Mouse (Mus musculus) T-cell, adult 2 months (primary cell): ENCODE results near the gene Btf3l4.
A peak's percentile ranks its signal among the peaks of the same experiment; 100 is the strongest.

ENCODE experiments used
- DNase-seq: peaks from one replicate; pipeline ENCODE4 v3.0.0; 2022; ENCODE audit warnings: low spot score

The Btf3l4 gene

DNA sequence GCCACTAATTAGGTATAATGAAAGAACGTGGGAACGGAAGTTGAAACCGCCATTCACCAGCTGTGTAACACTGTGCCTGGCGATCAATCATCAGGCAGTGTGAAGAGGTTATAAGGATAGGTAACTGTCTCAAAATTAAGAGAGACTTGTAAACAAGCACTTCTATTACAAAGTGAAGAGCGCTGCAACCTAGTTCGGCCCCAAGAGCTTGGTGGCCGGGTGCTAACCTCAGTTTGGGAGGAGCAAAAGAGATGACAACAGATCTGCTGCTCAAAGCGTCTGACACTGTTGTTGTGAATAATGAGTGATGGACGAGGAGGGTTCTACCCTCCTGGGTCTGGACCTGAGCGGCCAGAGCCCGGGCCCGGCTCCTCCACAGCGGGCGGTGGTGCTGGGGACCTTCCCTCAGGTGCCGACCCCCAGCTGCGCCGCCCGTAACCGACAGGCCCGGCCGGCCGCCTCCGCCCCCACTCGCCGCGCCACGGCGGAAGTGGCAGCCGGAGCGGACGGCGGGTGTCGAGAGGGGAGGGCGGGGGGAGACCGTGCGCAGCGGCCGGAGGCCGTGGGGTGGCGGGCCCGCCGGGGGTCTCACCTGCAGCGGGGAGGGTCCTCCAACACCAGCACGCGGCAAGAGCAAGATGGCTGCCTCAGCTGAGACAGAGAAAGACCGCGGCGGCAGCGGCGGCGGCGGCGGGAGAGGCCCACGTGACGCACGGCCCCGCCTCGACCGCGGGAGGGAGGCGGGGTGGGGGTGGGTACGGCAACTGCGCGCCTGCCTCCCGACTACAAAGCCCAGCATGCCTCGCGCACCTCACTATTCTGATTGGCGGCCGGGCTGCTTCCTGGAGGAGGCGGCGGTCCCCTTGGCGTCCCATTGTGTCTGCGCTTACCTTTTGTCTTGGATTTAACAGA is at the start of gene Btf3l4:
Gene Btf3l4 (minus strand): TSS at position 699 of the 912 bp plus-strand sequence.
- DNase-seq: peak; percentile 92

DNA sequence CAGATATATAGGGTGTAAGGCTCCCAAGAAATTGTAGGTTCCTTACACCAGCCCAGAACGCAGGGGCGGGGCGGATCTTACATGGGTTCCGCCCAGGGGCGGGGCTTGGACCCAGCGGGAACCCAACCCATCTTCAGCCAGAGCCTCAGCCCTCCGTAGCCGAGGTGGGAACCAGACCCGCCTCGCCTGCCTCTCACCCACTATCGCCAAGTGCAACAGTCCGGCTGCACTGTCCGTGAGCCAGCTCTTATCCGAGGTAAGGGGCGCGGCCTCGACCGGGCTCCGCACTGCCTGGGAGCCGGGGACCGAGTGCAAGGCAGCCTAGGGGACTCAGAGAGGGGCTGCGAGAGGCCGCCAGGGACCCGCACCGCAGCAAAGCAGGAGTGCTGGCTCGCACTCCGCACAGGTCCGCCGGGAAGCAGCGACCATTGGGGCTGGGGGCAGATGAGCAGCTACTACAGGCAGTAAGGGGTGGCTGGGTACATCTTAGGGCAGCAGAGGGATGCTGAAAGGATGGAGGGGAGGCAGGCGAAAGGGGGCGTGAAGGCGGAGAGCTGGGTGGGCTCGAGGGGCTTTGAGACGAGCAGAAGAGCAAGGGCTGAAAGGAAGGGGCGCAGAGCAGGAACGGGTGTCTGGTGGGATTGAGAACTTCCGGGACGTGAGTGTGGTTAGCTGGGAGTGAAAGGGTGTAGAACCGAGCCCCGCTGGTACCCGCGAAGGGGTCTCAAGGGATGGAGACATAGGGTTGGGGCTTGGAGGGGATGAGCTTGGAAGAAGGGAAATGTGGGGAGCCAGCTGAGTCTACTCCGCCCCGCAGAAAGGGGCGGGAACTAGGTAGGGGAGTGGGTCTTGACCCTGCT is 45.8 kb upstream of the Btf3l4 start, which contains the start of gene Rab3b:
Gene Rab3b (plus strand): TSS at position 101 of the 860 bp plus-strand sequence.
- DNase-seq: peak; percentile 30

DNA sequence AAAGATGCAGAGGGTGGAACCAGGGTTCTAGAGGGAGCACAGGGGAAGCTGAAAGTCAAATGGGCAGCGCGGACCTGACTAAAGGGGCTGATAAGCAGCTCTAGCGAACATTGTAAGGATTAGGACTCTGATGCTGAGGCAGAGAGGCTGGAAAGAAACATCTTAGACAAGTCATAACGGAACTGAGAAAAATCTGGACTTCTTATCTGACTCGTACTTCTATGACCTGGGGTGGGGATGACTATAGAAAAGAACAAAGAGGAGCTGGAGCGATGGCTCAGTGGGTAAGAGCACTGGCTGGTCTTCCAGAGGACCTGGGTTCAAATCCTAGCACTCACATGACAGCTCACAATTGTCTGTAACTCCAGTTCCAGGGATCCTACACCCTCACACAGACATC is 44.5 kb upstream of the Btf3l4 start:
- DNase-seq: no peak

DNA sequence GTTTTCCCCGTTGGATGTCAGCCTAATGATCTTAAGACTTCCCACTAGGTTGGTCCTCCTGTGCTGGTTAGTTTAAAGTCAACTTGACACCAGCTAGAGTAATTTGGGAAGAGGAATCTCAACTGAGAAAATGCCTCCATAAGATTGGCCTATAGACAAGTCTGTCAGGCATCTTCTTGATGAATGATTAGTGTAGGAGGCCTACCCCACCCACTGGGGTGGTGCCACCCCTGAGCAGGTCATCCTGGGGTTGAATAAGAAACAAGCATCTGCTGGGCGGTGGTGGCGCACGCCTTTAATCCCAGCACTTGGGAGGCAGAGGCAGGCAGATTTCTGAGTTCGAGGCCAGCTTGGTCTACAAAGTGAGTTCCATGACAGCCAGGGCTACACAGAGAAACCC is 40.3 kb upstream of the Btf3l4 start:
- no peak for DNase-seq

DNA sequence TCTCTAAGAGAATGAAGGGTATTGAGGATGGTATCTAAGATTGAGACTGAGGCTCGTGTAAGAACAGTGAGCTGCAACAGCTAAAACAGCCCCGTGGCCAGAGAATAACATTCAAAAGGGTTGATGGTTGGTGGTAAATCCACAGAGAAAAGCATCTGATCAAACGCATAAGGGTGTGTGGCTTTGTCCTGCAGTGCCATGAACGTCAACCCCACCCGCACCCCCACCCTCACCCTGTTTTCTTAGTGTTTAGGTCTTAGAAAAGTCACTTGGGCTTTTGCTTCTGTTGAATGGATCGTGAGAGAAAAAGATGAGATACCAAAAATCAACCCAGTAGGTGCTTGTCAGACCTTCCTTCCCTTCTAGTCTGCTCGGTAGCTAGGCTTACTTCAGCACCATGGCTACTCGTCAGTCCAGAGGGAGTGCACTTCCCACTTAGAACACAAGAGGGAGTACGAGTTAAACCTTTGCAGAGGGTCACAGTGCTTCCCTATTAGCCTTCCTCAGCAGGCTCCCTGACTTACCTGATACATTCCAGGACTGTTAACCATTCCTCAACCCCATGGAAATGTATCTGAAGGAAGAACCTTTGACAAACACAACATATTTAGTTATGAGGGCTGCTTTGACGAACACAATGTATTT is 36.4 kb upstream of the Btf3l4 start:
- DNase-seq: peak; percentile 58

DNA sequence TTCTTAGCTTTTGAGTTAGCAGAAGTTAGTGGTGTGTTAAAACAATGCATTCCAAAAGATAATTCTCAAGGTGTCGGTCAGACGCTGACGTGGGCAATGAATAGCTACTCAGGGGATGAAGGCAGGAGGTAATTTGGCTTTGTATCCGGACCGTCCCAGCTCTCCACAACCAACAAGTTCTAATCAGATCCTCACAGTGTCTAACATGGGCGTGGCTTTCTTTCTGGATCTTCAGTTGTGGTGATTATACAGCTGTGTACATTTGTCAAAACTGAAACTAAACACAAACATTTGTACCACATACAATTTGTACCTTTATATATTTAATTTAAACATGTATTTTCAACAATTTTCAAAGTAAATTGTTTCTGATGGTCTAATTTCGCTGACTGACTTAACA is 33.4 kb upstream of the Btf3l4 start:
- no peak for DNase-seq

DNA sequence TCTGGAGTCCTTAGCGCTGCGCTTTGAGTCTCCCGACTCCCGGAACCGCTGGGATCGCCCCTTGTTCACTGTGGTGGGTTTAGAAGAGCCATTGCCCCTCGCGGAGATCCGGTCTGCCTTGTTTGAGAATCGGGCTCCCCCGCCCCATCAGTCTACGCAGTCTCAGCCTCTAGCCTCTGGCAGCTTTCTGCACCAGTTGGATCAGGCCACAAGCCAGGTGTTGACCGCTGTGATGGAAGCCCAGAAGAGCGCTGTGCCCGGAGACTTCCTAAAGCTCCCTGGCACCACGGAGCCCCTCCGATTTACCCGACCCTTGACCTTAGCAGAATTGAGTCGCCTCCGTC is 15.1 kb upstream of the Btf3l4 start, which contains the start of gene A730015C16Rik:
Gene A730015C16Rik (minus strand): TSS at position 115 of the 344 bp plus-strand sequence.
- DNase-seq: no peak

DNA sequence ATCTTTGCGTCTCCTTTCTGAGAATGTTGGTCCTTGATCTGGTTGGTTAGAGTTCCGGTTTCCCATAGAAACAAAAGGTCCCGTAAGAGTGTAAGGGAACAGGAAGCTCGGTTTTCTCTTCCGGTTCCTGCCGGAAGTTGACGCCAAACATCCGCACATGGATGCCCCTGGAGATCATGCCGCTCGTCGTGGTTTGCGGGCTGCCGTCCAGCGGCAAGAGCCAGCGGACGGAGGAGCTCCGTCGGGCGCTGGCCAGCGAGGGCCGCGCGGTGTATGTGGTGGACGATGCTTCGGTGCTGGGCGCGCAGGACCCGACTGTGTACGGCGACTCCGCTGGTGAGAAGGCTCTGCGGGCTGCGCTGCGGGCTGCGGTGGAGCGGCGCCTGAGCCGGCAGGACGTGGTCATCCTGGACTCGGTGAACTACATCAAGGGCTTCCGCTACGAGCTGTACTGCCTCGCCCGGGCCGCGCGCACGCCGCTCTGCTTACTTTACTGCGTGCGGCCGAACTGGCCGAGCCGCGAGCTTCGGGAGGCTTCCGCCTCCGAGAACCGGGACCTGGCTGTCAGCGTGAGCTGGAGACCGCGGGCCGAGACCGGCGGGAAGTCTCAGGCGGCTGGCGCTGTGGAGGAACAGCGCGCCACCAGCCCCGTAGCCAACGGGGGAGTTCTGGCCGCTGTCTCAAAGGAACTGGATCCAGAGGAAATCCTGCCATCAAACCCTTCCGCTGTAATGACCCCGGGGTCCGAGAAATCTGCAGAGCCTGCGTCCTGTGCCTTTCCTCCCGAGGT is 14.5 kb upstream of the Btf3l4 start, which contains the start of gene Kti12:
Gene Kti12 (plus strand): TSS at position 71 of the 790 bp plus-strand sequence.
- DNase-seq: peak; percentile 82

DNA sequence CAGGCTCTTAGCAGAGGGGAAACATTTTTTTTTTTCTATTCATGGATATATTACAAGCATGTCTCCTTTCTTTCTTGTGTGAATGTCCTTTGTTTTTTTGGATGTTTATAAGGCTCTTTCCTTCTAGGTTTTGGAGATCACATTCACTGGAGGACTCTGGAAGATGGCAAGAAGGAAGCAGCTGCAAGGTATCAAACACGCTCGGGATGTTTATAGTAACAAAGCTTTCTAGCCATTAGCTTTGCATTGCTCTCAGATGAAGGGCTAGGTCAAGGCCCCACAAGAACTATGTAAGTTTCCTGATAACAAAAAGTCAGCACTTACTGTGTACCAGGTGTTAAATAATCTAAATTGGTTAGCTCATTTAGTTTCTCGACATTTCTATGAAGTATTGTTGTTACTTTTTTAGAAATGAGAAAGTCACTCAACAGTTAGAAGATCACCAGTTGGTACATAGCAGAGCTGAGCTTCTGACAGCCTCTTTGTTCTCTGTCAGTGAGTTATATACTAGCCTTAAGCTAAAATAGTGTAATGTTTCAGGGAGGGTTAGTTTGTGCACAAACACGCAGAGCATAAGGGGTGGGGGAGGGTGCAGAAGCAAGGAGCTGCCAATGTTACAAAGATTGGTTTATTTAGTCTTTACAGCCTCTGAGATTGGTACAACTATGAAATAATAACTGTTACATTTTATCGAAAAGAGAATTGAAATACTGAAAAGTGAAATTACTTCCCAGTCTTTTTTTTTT is 12.6 kb upstream of the Btf3l4 start:
- no peak for DNase-seq

DNA sequence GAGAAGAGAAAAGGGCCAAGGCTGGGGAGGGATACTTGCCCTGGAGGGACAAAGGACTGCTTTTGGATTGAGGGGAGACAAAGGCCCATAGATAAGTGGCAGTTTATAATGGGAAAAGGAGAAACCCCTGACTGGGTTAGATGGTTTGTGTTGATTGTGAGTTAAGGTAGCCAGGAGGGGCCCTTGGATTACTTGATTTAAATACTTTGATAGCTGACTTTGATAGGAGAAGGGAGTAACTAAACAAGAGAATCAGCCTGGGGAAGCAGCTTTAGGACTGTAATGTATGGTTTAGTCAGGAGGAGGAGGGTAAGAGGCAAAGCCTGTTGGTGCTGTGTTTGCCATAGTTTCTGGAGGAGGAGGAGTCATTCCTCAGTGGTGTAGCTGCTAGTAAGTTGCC is 9.9 kb upstream of the Btf3l4 start:
- DNase-seq: no peak

DNA sequence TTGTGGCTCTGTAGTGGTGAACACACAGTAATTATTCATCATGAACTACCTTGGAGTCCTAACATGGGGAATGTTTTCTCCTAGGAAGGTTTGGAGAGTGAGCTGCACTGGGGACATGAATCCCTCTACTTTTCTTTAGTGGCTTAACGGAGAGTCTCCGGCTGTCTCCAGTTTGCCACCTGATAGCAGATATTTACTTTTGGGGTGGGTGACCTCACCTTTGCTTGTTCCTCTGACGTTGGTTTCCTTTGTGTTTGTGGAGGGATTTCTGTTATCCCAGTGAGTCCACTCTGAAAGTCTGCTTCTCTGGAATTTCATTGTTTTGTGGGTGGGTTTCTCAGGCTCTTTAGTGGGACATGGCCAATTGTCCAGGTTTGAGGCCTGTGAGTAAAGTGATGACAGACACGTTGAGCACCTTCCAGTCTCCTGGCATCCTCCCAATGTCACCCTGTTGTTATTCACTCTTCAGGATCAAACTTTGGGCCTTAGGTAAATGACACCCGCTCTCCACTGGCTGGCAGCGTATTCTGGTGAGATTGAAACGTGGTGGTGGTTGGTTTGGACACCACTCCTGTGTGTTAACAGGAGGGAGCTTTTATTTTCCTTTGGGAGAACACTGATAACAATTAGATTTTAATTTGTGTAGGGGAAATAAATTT is 8.6 kb upstream of the Btf3l4 start:
- no peak for DNase-seq

DNA sequence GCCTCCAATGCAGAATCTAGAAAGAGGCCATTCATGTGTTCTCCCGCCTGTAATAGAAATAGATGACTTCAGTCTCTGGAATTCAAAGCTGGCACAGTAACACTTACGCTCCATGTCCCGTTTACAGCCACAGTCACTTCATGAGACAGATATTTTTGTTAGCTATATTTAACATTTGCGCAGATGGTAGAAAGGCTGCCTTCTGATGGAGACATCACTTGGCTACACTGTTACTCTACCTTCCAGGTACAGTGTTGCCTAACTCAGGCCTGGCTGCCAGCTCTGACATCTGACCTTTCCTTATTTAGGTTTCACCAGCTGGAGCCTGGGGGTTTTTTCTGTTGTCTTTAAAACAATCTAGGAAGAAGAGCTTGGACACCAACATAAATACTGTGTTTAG is 4.6 kb upstream of the Btf3l4 start:
- no peak for DNase-seq

DNA sequence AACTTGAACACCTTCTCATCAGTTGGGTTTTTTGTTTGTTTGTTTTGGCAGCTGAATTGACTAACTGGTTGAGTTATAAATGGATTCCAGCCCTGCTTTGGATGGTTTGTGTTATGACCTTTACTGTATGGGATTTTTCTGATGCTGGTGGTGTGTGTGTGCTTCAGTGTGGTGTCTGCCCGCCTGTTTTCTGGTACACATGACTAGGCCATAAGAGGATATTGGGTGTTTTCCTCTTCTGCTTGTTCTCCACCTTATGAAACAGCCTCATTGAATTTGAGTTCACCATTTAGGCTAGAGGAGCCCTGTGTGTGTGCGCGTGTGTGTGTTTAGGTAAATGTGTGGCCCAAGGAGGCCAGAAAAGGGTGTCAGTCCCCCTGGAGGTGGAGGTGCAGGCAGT is 2.1 kb upstream of the Btf3l4 start:
- no peak for DNase-seq

DNA sequence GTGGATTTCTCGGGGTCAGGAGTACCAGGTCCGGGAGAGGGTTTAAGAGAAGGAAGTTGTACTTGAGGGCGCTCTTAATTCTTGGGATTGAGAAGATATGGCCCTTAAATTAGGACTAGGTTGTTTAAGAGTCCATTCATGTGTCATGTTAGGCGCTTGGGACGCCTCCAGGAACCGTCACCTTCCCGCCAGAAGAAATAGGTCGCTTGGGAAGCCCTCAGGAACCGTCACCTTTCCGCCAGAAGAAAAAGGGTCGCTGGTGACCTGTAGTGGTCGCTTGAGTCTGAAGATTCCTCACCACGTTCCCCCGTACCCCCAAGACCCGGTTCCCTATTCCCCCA is 1.5 kb upstream of the Btf3l4 start:
- no peak for DNase-seq

DNA sequence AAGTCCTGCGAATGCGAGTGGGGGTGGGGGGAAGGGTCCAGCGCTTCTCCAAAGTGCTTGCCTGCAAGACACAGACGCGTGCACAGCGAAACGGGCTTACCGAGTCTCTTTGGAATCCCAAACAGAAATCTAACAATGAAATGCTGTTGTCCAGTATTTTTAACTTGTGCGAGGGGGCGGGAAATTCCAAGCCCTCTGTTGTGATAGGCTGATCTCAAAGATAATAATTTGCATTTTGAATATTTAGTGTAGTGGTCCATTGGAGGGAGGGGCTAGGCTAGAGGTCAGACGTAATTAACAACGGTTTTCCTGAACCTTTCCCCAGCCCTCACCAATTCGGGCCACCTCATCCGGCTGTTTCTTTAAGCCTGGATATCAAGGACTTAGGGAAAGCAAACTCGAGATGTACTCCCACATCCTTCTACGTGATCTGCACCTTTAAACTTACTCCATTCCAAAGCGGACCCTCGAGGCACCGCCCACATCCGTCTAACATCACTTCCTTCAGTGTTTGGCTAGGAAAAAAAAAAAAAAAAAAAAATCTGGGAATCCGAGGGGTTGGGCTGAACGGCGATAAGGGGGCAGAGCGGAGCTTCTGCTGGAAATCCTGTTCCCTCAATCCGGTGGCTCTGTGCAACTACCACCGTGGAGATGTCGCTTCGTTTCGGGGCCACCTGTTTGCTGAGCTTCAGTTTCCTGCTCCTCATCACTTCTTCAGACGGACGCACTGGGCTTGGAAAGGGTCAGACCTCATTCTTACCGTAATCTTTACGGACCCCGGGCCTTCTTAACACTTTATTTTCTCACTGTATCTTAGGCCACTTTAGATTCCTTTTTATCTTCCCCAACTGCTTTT is 929 bp upstream of the Btf3l4 start, which contains the start of gene Txndc12:
Gene Txndc12 (plus strand): TSS at position 487 of the 856 bp plus-strand sequence.
- DNase-seq: peak; percentile 62

DNA sequence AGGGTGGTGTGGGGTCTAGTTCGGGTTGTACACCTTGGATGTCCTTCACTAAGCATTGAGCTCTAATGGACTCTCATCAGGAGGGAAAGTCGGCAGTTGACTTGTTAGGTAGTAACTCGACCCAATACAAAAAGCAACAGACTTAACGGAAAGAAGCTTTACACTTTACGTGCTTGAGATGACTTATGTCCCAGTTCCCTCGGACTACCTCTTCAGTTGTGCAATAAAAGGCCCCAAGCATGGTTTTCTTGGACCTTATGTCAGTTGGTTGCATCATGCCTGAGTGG is 357 bp upstream of the Btf3l4 start:
- no peak for DNase-seq

DNA sequence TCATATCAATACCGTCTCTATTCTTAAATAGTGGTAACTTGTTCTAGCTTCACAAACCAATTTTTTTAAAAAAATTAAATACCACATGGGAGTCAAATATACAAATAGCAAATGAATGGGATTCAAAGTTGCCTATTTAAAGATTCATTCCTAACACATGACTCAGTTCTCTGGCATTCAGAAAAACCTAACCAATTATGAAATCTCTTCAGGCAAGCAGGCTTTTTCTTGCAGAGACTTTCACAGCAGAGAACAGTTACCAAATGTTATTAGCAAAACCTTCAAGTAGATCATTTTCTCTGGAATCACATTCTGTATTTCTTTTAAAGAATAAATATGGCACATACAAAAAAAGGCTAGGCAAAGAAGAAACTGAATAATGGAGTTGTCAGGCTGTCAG is 2.7 kb downstream of the Btf3l4 start:
- no peak for DNase-seq

DNA sequence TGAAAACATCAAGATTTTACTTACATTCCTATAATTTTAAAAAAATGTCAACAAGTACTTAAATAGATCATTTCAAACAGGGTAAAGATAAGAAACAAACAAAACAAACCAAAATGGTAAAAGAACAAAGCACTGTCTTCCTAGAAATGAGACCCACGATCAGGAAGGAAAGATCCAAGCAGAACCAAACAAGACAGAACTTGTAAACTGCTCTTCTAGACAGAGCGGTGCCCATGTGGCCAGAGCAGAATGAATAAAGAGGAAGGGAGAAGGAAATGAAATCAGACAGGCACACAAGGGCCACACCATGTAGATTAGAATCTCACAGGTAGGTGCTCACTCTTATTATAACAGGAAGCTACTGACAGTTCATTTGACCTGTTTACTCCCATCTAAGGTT is 6.8 kb downstream of the Btf3l4 start:
- DNase-seq: no peak

DNA sequence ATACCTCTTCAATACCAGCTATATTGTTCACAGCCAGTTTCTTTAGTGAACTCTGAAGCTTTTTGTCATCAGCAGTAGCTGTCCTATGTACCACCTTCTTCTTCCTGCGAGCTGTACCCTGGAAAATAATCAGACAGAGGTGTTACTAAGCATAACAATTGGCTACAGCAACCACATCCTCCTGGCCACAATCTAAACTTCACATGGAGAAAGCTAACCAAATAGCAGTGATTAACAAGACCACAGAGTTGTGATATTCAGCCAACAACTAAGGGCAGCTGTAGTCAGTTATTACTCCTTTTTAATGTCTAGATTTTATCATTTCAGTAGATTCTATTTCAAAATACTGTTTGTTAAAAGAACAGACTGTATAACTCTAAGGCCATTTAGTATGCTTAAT is 7.3 kb downstream of the Btf3l4 start:
- no peak for DNase-seq

DNA sequence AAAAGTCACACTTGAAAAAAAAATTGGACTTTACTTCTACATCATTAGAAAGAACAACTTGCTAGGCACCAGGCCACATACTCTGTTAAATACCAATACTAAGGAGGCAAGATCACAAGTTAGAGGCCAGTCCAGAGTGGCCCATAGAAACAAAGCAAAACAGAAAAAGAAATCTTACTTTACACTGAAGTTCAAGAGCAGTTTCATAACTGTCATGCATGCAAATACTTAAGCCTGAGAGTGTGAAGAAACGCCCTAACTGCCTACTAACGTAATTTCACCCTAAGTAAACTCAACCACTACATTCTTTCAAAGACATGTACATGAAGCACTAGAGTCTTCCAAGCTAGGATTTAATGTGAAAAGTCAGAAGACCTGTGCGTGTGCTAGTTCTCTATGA is 7.7 kb downstream of the Btf3l4 start:
- DNase-seq: no peak
